Mouse (Mus musculus) stomach, postnatal 0 days (tissue): Measurements from ENCODE around the gene Fbxl13. TPM values are rescaled to one million over a fixed set of nuclear protein-coding genes. Genes with fewer than 3 reads are reported as not detected.
A peak's percentile ranks its signal among the peaks of the same experiment; 100 is the strongest.

Source experiments
- ATAC-seq: fragments of 200-750 bp; cut with Nextera tagmentation; 2 replicates; pipeline ENCODE4 v1.8.0; 2017; ENCODE audit not compliant: low FRiP score, low TSS enrichment
- DNase-seq: peaks from one replicate; pipeline ENCODE4 v3.0.0-alpha.2; 2016; ENCODE audit warnings: low spot score
- H3K27ac ChIP-seq: fragments of 300-500 bp; sonication (generic); replicated peaks from 2 replicates; pipeline ENCODE4 v1.5.1; 2014; ENCODE audit warnings: mild to moderate bottlenecking, control low read depth
- H3K27me3 ChIP-seq: fragments of 300-500 bp; sonication (generic); 2 replicates; pipeline ENCODE4 v1.6.1; 2014; ENCODE audit warnings: low read length; ENCODE audit not compliant: control insufficient read depth, insufficient read depth
- H3K36me3 ChIP-seq: fragments of 300-500 bp; sonication (generic); 2 replicates; pipeline ENCODE4 v1.6.1; 2014; ENCODE audit warnings: low read length, mixed read lengths; ENCODE audit not compliant: control insufficient read depth, insufficient read depth
- H3K4me1 ChIP-seq: fragments of 300-500 bp; sonication (generic); replicated peaks from 2 replicates; pipeline ENCODE4 v1.6.1; 2014; ENCODE audit warnings: antibody characterized with exemption; ENCODE audit not compliant: control insufficient read depth, insufficient read depth
- H3K4me2 ChIP-seq: fragments of 300-500 bp; sonication (generic); replicated peaks from 2 replicates; pipeline ENCODE4 v1.6.1; 2014; ENCODE audit warnings: low read depth, mild to moderate bottlenecking, control low read depth, moderate library complexity
- H3K4me3 ChIP-seq: fragments of 300-500 bp; sonication (generic); 2 replicates; pipeline ENCODE4 v1.5.1; 2014; ENCODE audit warnings: low read depth, low read length, control low read depth
- H3K9ac ChIP-seq: fragments of 300-500 bp; sonication (generic); 2 replicates; pipeline ENCODE4 v1.6.1; 2014; ENCODE audit warnings: mild to moderate bottlenecking, low read length, control low read depth, mixed read lengths
- H3K9me3 ChIP-seq: fragments of 300-500 bp; sonication (generic); 2 replicates; pipeline ENCODE4 v1.6.1; 2016; ENCODE audit warnings: low read length; ENCODE audit not compliant: control insufficient read depth
- CTCF ChIP-seq: IDR thresholded peaks from 2 replicates; pipeline ENCODE4 v1.5.1; 2016; ENCODE audit warnings: antibody characterized with exemption, low read depth, mild to moderate bottlenecking, moderate library complexity
- EP300 ChIP-seq: optimal IDR thresholded peaks from 2 replicates; pipeline ENCODE3; 2016; ENCODE audit warnings: antibody characterized with exemption
- whole genome bisulfite sequencing: fragments of 180-500 bp; shearing (Covaris S2); extraction: QIAGEN DNeasy Blood & Tissue Kit; methylation state at CpG from one replicate; pipeline ENCODE4 v1.1.7; 2014; 5-methylcytosine and 5-hydroxymethylcytosine counted together
- polyA plus RNA-seq: library from polyadenylated mRNA; unstranded; fragments of >200 nt; fragmentation: Nextera tagmentation; extraction: Ambion mirVana; gene quantifications from 2 replicates; pipeline ENCODE4 v1.2.1, GENCODE M21; 2015

The Fbxl13 gene
- polyA plus RNA-seq, 1 experiment from 2014 or later, result 0.28 TPM

DNA sequence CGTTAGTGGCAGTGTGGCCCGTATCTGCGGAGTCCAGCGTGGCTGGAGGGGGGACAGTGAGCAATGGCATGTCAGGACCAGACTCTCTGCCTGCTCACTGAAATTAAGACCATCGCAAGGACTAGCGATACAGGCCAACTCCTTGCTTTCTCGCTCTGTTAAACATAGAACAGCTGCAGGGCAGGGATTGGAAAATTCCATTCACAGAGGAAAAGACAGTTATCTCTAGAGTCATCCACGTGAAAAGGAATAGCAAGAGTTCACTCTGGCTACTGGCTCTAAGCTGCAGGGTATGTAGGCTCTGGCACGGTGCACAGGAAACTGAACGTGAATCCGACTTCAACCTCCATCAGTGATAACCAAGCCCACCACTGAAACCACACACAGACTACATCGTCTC, 29.6 kb upstream of the Fbxl13 start:
- no peak for TF ChIP-seq CTCF
- no peak for TF ChIP-seq EP300
- Histone ChIP-seq H3K27ac (no peak overlapping the region), H3K9me3 (no peaks in the 10 kb centered on the region), H3K4me1 (no peaks in the 10 kb centered on the region), H3K9ac (no peak overlapping the region), H3K27me3 (no peaks in the 10 kb centered on the region), H3K4me2 (no peak overlapping the region), H3K4me3 (no peak overlapping the region), H3K36me3 (no peaks in the 10 kb centered on the region)
- ATAC-seq (no peak), DNase-seq (no peak)
- WGBS, result 82% methylated on average over 12 of the region's 12 CpGs

DNA sequence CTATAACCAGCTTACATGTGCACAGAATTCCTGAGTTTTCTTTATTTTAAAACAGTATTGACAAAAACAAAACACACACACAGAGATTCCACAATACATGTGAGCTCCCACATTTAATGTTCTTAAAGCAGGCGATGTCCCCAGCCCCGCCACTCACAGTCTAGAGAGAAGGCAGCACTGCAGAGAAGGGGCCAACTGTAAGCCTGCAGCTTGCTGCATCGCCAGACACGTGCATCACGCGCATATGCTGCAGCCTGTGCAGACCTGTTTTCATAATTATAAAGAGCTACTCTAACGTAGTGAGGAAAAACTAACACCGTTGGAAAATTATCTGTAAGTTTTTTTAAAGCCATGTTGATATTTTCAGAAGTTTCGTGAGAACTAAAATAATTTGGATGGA, 28.3 kb upstream of the Fbxl13 start:
- WGBS, result 67% methylated on average over 9 of the region's 9 CpGs
- H3K27me3 ChIP-seq, result no peaks in the 10 kb centered on the region
- ATAC-seq, result no peak
- TF ChIP-seq EP300, result no peak
- no peak for TF ChIP-seq CTCF
- no peak overlapping the region for H3K9ac ChIP-seq
- H3K4me3 ChIP-seq, result no peak overlapping the region; the same call in 1 of the 2 replicates
- no peaks in the 10 kb centered on the region for H3K4me1 ChIP-seq
- 0 out of 2 replicates have a peak overlapping the region, but pooled peaks have one; percentile 3 for H3K27ac ChIP-seq
- no peaks in the 10 kb centered on the region for H3K36me3 ChIP-seq
- H3K9me3 ChIP-seq, result no peaks in the 10 kb centered on the region
- no peak overlapping the region for H3K4me2 ChIP-seq
- DNase-seq, result no peak

DNA sequence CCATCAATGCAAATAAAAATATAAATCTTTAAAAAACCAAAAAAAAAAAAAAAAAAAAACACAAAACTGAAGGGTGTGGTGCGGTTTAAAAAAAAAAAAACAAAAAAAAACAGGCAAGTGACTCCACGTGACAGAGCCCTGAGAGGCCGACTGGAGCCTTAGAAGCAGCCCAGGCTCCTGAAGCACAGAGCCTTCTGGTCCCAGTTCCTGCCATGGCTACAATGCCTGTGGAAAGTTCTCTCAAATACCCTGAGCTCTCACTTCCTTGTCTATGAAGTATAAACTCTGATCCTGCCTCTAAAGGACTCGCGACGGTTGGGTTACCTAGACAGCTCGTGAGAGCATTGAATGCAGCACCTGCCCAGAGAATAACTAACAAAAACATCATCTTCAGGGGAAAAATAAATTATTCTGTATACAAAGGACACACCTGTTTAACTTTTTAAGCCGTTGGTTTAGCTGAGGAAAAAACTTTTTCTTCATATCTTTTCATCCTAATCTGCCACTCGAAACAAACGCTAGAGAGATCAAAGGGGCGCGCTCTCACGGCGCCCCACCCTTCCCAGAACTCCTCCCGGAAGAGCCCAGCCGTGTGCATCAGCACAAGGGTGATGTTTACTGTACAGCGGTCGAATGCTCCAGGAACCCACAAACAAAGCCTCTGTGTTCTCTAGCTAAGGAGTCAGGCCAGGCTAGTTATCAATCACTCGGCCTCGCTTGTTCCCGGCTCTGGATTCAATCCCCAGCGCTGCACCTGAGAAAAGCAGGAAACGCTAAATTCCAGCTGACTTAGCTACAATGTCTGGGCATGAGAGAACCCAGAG, 27.6 kb upstream of the Fbxl13 start:
- Histone ChIP-seq H3K4me1 (no peaks in the 10 kb centered on the region), H3K27ac (peak overlapping the region; percentile 83), H3K36me3 (no peaks in the 10 kb centered on the region), H3K27me3 (no peaks in the 10 kb centered on the region), H3K9me3 (no peaks in the 10 kb centered on the region), H3K4me3 (peak overlapping the region; percentile 12), H3K9ac (0 out of 2 replicates have a peak overlapping the region, but pooled peaks have one; percentile 27), H3K4me2 (peak overlapping the region; percentile 12)
- ATAC-seq (peak; percentile 98), DNase-seq (peak; percentile 81)
- no peak for TF ChIP-seq CTCF
- no peak for TF ChIP-seq EP300
- 20% methylated on average over 23 of the region's 23 CpGs for WGBS

DNA sequence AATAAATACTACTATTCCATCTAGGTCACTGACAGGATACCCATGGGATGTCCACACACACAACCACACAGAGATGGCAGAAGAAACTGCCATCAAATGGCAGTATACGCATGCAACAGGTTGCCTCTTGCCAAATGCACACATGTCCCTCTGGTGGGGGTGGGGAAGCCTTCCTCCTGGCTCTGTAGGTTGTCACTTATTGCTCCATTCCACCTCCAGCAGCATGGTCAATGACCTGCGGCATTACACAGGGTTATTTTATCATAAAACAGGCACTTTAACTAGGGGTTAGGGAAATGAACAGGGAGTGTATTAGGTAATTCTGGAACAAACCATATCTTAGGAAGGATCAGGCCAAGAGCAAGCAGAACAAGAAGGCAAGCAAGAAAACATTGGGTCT, 23.9 kb upstream of the Fbxl13 start:
- Histone ChIP-seq H3K9ac (no peak overlapping the region), H3K9me3 (no peaks in the 10 kb centered on the region), H3K4me1 (no peaks in the 10 kb centered on the region), H3K4me2 (no peak overlapping the region), H3K27me3 (no peaks in the 10 kb centered on the region), H3K27ac (no peak overlapping the region), H3K36me3 (no peaks in the 10 kb centered on the region), H3K4me3 (no peak overlapping the region)
- TF ChIP-seq CTCF (no peak), EP300 (no peak)
- DNase-seq (no peak), ATAC-seq (no peak)
- WGBS, result 91% methylated on average over 2 of the region's 2 CpGs

DNA sequence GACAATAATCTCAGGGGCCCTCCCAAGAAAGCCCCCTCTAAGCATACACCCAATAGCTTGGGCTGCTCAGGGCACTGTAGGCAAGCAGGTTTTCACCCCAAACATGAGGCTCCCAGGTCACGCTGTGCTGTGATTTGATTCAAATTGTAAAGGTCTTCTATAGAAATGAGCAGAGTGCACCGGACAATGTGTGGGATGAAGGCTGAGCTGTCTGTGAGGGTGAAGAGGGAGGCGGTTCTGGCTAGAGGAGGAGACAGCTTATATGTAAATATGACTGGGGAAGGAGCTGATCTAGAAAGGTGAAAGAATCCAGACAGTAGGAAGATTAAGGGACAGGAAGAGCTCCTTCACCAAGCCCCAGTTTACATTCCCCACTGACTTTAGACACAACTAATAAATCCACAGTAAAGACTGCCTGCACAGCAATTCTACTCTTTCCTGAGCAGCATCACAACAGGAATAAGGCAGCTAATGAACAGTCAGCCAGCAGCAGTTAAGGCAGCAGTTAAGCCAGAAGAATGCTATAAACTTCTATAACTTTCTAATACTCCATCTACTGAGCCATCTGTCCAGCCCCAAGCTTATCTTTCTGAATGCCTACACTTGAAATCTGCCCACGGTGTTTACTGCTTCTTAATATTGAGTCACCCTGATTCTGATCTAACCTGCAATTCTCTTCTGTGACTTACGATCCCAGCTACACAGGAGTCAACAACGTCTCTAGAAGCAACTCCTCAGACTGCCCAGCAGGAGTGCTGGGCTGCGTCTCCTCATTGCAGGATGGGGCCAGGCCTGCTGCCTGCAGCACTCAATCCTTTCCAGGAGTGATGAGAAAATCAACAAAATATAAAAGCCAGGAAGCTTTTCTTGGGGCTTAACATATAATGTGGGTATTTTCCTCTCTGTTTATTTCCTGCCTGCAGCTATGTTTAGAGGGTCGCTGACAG, 22.0 kb upstream of the Fbxl13 start:
- Histone ChIP-seq H3K4me1 (no peaks in the 10 kb centered on the region), H3K27ac (0 out of 2 replicates have a peak overlapping the region, but pooled peaks have one; percentile 13), H3K4me2 (no peak overlapping the region), H3K4me3 (no peak overlapping the region), H3K9me3 (no peaks in the 10 kb centered on the region), H3K9ac (no peak overlapping the region), H3K27me3 (no peaks in the 10 kb centered on the region), H3K36me3 (no peaks in the 10 kb centered on the region)
- ATAC-seq (peak; percentile 75), DNase-seq (no peak)
- TF ChIP-seq CTCF (peak; percentile 48), EP300 (no peak)
- WGBS, result 44% methylated on average over 8 of the region's 8 CpGs
